Mouse (Mus musculus): ENCODE results near the gene Eno3. TPM values are rescaled to one million over a fixed set of nuclear protein-coding genes. Genes with fewer than 3 reads are reported as not detected.
A peak's percentile ranks its signal among the peaks of the same experiment; 100 is the strongest.

The Eno3 gene
- polyA plus RNA-seq, 1 experiment from 2014 or later: 9.6 TPM

DNA sequence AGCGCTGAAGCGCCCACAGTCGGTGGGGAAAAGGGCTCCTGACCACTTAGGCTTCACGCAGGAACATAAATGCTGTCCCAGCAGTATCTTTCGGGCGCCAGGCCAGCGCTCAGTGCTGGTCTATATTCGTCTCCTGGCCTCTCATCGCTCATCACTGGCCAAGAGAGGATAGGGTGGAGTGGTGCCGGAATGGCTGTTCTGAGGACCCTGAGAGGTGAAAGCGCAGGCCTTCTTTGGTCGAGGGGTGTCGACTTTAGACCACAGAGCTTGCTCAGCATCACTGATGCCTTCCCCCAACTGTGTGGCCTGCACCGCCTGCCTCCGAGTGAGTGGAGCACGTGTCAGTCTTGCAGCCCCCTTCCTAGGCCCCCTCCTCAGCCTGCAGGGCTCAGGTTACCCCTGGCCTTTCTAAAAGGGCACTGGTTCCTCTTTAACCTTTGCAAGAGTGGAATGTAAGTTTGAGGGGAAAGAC is 510 bp upstream of the Eno3 start:
- ATAC-seq (ENCODE audit: low FRiP score, low TSS enrichment) (peak; percentile 9; the same call in 1 of the 2 replicates), DNase-seq (ENCODE audit: low spot score) (no peak)
- TF ChIP-seq EP300 (optimal IDR thresholded peaks at IDR 0.05) (no peak), CTCF (IDR thresholded peaks at IDR 0.05; ENCODE audit: low read depth) (no peak)
- Histone ChIP-seq H3K27me3 (ENCODE audit: control insufficient read depth, insufficient read depth, low read length) (no peaks in the 10 kb centered on the region), H3K9me3 (ENCODE audit: control insufficient read depth, low read length) (no peaks in the 10 kb centered on the region), H3K4me2 (replicated peaks; ENCODE audit: low read depth) (peak overlapping the region; percentile 90), H3K9ac (ENCODE audit: low read length) (peak overlapping the region; percentile 67), H3K4me3 (ENCODE audit: low read depth, low read length) (peak overlapping the region; percentile 100), H3K4me1 (replicated peaks; ENCODE audit: control insufficient read depth, insufficient read depth) (peaks cover 5% of the 10 kb centered on the region; the same call in 1 of the 2 replicates), H3K36me3 (ENCODE audit: control insufficient read depth, insufficient read depth, low read length) (no peaks in the 10 kb centered on the region), H3K27ac (replicated peaks) (peak overlapping the region; percentile 100)
- 15% methylated on average over 16 of the region's 16 CpGs for WGBS

GRCm38 (mm10) chr11:70657573-70657972 is 571 bp downstream of the Eno3 start:
- no peak overlapping the region for H3K4me2 ChIP-seq (replicated peaks; ENCODE audit: low read depth)
- H3K4me3 ChIP-seq (ENCODE audit: low read depth, low read length): no peak overlapping the region
- DNase-seq (ENCODE audit: low spot score) (no peak), ATAC-seq (ENCODE audit: low FRiP score, low TSS enrichment) (no peak)
- WGBS: 59% methylated on average over 6 of the region's 6 CpGs
- no peak overlapping the region for H3K9ac ChIP-seq (ENCODE audit: low read length)
- peaks cover 3% of the 10 kb centered on the region; the same call in 1 of the 2 replicates for H3K36me3 ChIP-seq (ENCODE audit: control insufficient read depth, insufficient read depth, low read length)
- TF ChIP-seq EP300 (optimal IDR thresholded peaks at IDR 0.05): no peak
- TF ChIP-seq CTCF (IDR thresholded peaks at IDR 0.05; ENCODE audit: low read depth): no peak
- no peak overlapping the region for H3K27ac ChIP-seq (replicated peaks)
- peaks cover 5% of the 10 kb centered on the region; the same call in 1 of the 2 replicates for H3K4me1 ChIP-seq (replicated peaks; ENCODE audit: control insufficient read depth, insufficient read depth)
- H3K9me3 ChIP-seq (ENCODE audit: control insufficient read depth, low read length): no peaks in the 10 kb centered on the region
- H3K27me3 ChIP-seq (ENCODE audit: control insufficient read depth, insufficient read depth, low read length): no peaks in the 10 kb centered on the region

DNA sequence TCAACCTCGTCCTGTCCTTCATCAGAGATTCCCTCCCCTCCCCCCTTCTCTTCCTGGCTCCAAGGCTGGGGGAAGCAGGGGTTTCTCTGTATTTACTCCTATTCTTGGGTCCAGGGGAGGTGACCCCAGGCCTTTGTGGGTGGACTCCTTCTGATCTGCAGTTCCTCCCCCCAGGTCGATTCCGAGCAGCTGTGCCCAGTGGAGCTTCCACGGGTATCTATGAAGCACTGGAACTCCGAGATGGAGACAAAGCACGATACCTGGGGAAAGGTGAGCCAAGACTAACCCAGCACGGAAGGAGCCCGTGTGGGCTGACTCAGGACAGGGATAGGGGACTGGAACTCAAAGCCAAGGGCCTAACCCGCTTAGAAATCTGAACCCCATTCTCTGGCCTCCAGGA is 989 bp downstream of the Eno3 start:
- TF ChIP-seq EP300 (optimal IDR thresholded peaks at IDR 0.05) (no peak), CTCF (IDR thresholded peaks at IDR 0.05; ENCODE audit: low read depth) (no peak)
- Histone ChIP-seq H3K9me3 (ENCODE audit: control insufficient read depth, low read length) (no peaks in the 10 kb centered on the region), H3K4me1 (replicated peaks; ENCODE audit: control insufficient read depth, insufficient read depth) (peaks cover 5% of the 10 kb centered on the region; the same call in 1 of the 2 replicates), H3K36me3 (ENCODE audit: control insufficient read depth, insufficient read depth, low read length) (peaks cover 3% of the 10 kb centered on the region), H3K9ac (ENCODE audit: low read length) (no peak overlapping the region), H3K4me3 (ENCODE audit: low read depth, low read length) (no peak overlapping the region), H3K4me2 (replicated peaks; ENCODE audit: low read depth) (no peak overlapping the region), H3K27me3 (ENCODE audit: control insufficient read depth, insufficient read depth, low read length) (no peaks in the 10 kb centered on the region), H3K27ac (replicated peaks) (no peak overlapping the region)
- WGBS: 60% methylated on average over 9 of the region's 9 CpGs
- DNase-seq (ENCODE audit: low spot score) (no peak), ATAC-seq (ENCODE audit: low FRiP score, low TSS enrichment) (no peak)

GRCm38 (mm10) chr11:70658521-70658920 is 1.5 kb downstream of the Eno3 start:
- ATAC-seq (ENCODE audit: low FRiP score, low TSS enrichment) (no peak), DNase-seq (ENCODE audit: low spot score) (no peak)
- no peak overlapping the region for H3K9ac ChIP-seq (ENCODE audit: low read length)
- no peak overlapping the region for H3K4me2 ChIP-seq (replicated peaks; ENCODE audit: low read depth)
- no peaks in the 10 kb centered on the region for H3K27me3 ChIP-seq (ENCODE audit: control insufficient read depth, insufficient read depth, low read length)
- peaks cover 5% of the 10 kb centered on the region; the same call in 1 of the 2 replicates for H3K4me1 ChIP-seq (replicated peaks; ENCODE audit: control insufficient read depth, insufficient read depth)
- TF ChIP-seq CTCF (IDR thresholded peaks at IDR 0.05; ENCODE audit: low read depth): no peak
- no peak for TF ChIP-seq EP300 (optimal IDR thresholded peaks at IDR 0.05)
- H3K27ac ChIP-seq (replicated peaks): no peak overlapping the region
- H3K4me3 ChIP-seq (ENCODE audit: low read depth, low read length): no peak overlapping the region
- H3K9me3 ChIP-seq (ENCODE audit: control insufficient read depth, low read length): no peaks in the 10 kb centered on the region
- H3K36me3 ChIP-seq (ENCODE audit: control insufficient read depth, insufficient read depth, low read length): peaks cover 4% of the 10 kb centered on the region
- 82% methylated on average over 5 of the region's 5 CpGs for WGBS

DNA sequence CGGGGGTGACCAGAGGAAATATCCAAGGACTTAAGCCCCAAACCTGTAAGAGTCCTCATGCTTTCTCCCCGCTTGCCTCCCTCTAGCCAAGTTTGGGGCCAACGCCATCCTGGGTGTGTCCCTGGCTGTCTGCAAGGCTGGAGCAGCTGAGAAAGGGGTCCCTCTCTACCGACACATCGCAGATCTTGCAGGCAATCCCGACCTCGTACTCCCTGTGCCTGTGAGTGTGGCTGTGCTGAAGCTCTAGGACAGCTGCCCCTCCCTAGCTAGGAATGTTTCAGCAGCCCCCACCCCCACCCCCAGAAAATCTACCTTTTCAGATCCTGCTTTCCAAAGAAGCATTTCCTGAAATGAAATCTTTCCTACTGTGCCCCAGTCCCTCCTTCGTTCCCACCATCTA is 1.9 kb downstream of the Eno3 start:
- Histone ChIP-seq H3K9me3 (ENCODE audit: control insufficient read depth, low read length) (no peaks in the 10 kb centered on the region), H3K4me2 (replicated peaks; ENCODE audit: low read depth) (no peak overlapping the region), H3K27ac (replicated peaks) (no peak overlapping the region), H3K36me3 (ENCODE audit: control insufficient read depth, insufficient read depth, low read length) (peaks cover 8% of the 10 kb centered on the region), H3K4me3 (ENCODE audit: low read depth, low read length) (no peak overlapping the region), H3K9ac (ENCODE audit: low read length) (no peak overlapping the region), H3K4me1 (replicated peaks; ENCODE audit: control insufficient read depth, insufficient read depth) (peaks cover 5% of the 10 kb centered on the region; the same call in 1 of the 2 replicates), H3K27me3 (ENCODE audit: control insufficient read depth, insufficient read depth, low read length) (no peaks in the 10 kb centered on the region)
- 61% methylated on average over 8 of the region's 8 CpGs for WGBS
- TF ChIP-seq CTCF (IDR thresholded peaks at IDR 0.05; ENCODE audit: low read depth): no peak
- no peak for TF ChIP-seq EP300 (optimal IDR thresholded peaks at IDR 0.05)
- ATAC-seq (ENCODE audit: low FRiP score, low TSS enrichment) (no peak), DNase-seq (ENCODE audit: low spot score) (no peak)

- H3K4me2 ChIP-seq (replicated peaks; ENCODE audit: low read depth): no peak overlapping the region
- DNase-seq (ENCODE audit: low spot score) (no peak), ATAC-seq (ENCODE audit: low FRiP score, low TSS enrichment) (no peak)
- no peaks in the 10 kb centered on the region for H3K9me3 ChIP-seq (ENCODE audit: control insufficient read depth, low read length)
- peaks cover 14% of the 10 kb centered on the region for H3K36me3 ChIP-seq (ENCODE audit: control insufficient read depth, insufficient read depth, low read length)
- no peak overlapping the region for H3K9ac ChIP-seq (ENCODE audit: low read length)
- H3K27ac ChIP-seq (replicated peaks): no peak overlapping the region
- H3K4me1 ChIP-seq (replicated peaks; ENCODE audit: control insufficient read depth, insufficient read depth): peaks cover 5% of the 10 kb centered on the region; the same call in 1 of the 2 replicates
- no peaks in the 10 kb centered on the region for H3K27me3 ChIP-seq (ENCODE audit: control insufficient read depth, insufficient read depth, low read length)
- no peak overlapping the region for H3K4me3 ChIP-seq (ENCODE audit: low read depth, low read length)
- TF ChIP-seq EP300 (optimal IDR thresholded peaks at IDR 0.05) (no peak), CTCF (IDR thresholded peaks at IDR 0.05; ENCODE audit: low read depth) (no peak)
- 81% methylated on average over 8 of the region's 8 CpGs for WGBS
Observed at GRCm38 (mm10) chr11:70660571-70660970, 3.6 kb downstream of the Eno3 start.
